Mouse (Mus musculus): ENCODE measurements around the gene Pkp4. TPM values are rescaled to one million over a fixed set of nuclear protein-coding genes. Genes with fewer than 3 reads are reported as not detected.
A peak's percentile ranks its signal among the peaks of the same experiment; 100 is the strongest.

Gene Pkp4
- polyA plus RNA-seq, 1 experiment from 2014 or later, result 30.4 TPM

- H3K27ac ChIP-seq, result no peak overlapping the region
- ATAC-seq (ENCODE audit: insufficient read depth, low FRiP score, low read depth), result no peak
- 73% methylated on average over 8 of the region's 8 CpGs for WGBS
Observed at GRCm38 (mm10) chr2:59284734-59285490, 124.3 kb downstream of the Pkp4 start.

GRCm38 (mm10) chr2:59285581-59285980, 124.9 kb downstream of the Pkp4 start:
- Histone ChIP-seq H3K36me3 (no peaks in the 10 kb centered on the region), H3K4me2 (no peak overlapping the region), H3K9ac (no peak overlapping the region), H3K4me1 (no peaks in the 10 kb centered on the region), H3K27me3 (replicated peaks) (no peaks in the 10 kb centered on the region), H3K9me3 (no peaks in the 10 kb centered on the region), H3K27ac (no peak overlapping the region), H3K4me3 (replicated peaks) (no peak overlapping the region)
- WGBS, result 76% methylated on average over 1 of the region's 1 CpGs
- ATAC-seq (ENCODE audit: insufficient read depth, low FRiP score, low read depth), result no peak

More at GRCm38 (mm10) chr2:59284734-59285490, 124.3 kb downstream of the Pkp4 start:
- no peaks in the 10 kb centered on the region for H3K36me3 ChIP-seq
- no peaks in the 10 kb centered on the region for H3K4me1 ChIP-seq
- H3K4me2 ChIP-seq, result no peak overlapping the region
- H3K27me3 ChIP-seq (replicated peaks), result no peaks in the 10 kb centered on the region
- H3K9ac ChIP-seq, result no peak overlapping the region
- no peaks in the 10 kb centered on the region for H3K9me3 ChIP-seq
- no peak overlapping the region for H3K4me3 ChIP-seq (replicated peaks)

GRCm38 (mm10) chr2:59286247-59286646, 125.6 kb downstream of the Pkp4 start:
- Histone ChIP-seq H3K9ac (no peak overlapping the region), H3K4me2 (no peak overlapping the region), H3K36me3 (no peaks in the 10 kb centered on the region), H3K9me3 (no peaks in the 10 kb centered on the region), H3K4me3 (replicated peaks) (no peak overlapping the region), H3K4me1 (no peaks in the 10 kb centered on the region), H3K27me3 (replicated peaks) (no peaks in the 10 kb centered on the region), H3K27ac (no peak overlapping the region)
- no peak for ATAC-seq (ENCODE audit: insufficient read depth, low FRiP score, low read depth)
- 55% methylated on average over 9 of the region's 9 CpGs for WGBS

- no peaks in the 10 kb centered on the region for H3K36me3 ChIP-seq
- no peak overlapping the region for H3K27ac ChIP-seq
- no peak overlapping the region for H3K4me2 ChIP-seq
- 75% methylated on average over 8 of the region's 8 CpGs for WGBS
- H3K4me1 ChIP-seq, result no peaks in the 10 kb centered on the region
- no peak overlapping the region for H3K4me3 ChIP-seq (replicated peaks)
- no peak overlapping the region for H3K9ac ChIP-seq
- H3K9me3 ChIP-seq, result no peaks in the 10 kb centered on the region
- H3K27me3 ChIP-seq (replicated peaks), result no peaks in the 10 kb centered on the region
- ATAC-seq (ENCODE audit: insufficient read depth, low FRiP score, low read depth), result no peak
Observed at GRCm38 (mm10) chr2:59287630-59288029, 127.0 kb downstream of the Pkp4 start.

- Histone ChIP-seq H3K4me1 (no peaks in the 10 kb centered on the region), H3K27me3 (replicated peaks) (no peaks in the 10 kb centered on the region), H3K4me3 (replicated peaks) (no peak overlapping the region), H3K36me3 (no peaks in the 10 kb centered on the region), H3K9ac (no peak overlapping the region), H3K4me2 (no peak overlapping the region), H3K27ac (no peak overlapping the region), H3K9me3 (no peaks in the 10 kb centered on the region)
- ATAC-seq (ENCODE audit: insufficient read depth, low FRiP score, low read depth), result no peak
- 85% methylated on average over 2 of the region's 2 CpGs for WGBS
Observed at GRCm38 (mm10) chr2:59289411-59289810, 128.8 kb downstream of the Pkp4 start.

GRCm38 (mm10) chr2:59290391-59290790, 129.7 kb downstream of the Pkp4 start:
- Histone ChIP-seq H3K4me3 (replicated peaks) (no peak overlapping the region), H3K36me3 (no peaks in the 10 kb centered on the region), H3K9me3 (no peaks in the 10 kb centered on the region), H3K4me2 (no peak overlapping the region), H3K9ac (no peak overlapping the region), H3K27me3 (replicated peaks) (no peaks in the 10 kb centered on the region), H3K4me1 (no peaks in the 10 kb centered on the region), H3K27ac (no peak overlapping the region)
- WGBS, result 72% methylated on average over 3 of the region's 3 CpGs
- no peak for ATAC-seq (ENCODE audit: insufficient read depth, low FRiP score, low read depth)

- no peak overlapping the region for H3K27ac ChIP-seq
- H3K9me3 ChIP-seq, result no peaks in the 10 kb centered on the region
- WGBS, result 77% methylated on average over 3 of the region's 3 CpGs
- no peak for ATAC-seq (ENCODE audit: insufficient read depth, low FRiP score, low read depth)
- no peaks in the 10 kb centered on the region for H3K27me3 ChIP-seq (replicated peaks)
- no peak overlapping the region for H3K4me3 ChIP-seq (replicated peaks)
- no peaks in the 10 kb centered on the region for H3K36me3 ChIP-seq
- no peak overlapping the region for H3K9ac ChIP-seq
- no peaks in the 10 kb centered on the region for H3K4me1 ChIP-seq
- H3K4me2 ChIP-seq, result no peak overlapping the region
Observed at GRCm38 (mm10) chr2:59299831-59300230, 139.2 kb downstream of the Pkp4 start.

- ATAC-seq (ENCODE audit: insufficient read depth, low FRiP score, low read depth), result no peak
- H3K9ac ChIP-seq, result no peak overlapping the region
- H3K27ac ChIP-seq, result no peak overlapping the region
- H3K4me2 ChIP-seq, result no peak overlapping the region
- 54% methylated on average over 12 of the region's 12 CpGs for WGBS
- no peaks in the 10 kb centered on the region for H3K9me3 ChIP-seq
- peaks cover 7% of the 10 kb centered on the region; the same call in 1 of the 2 replicates for H3K36me3 ChIP-seq
- H3K4me1 ChIP-seq, result no peaks in the 10 kb centered on the region
- no peaks in the 10 kb centered on the region for H3K27me3 ChIP-seq (replicated peaks)
- H3K4me3 ChIP-seq (replicated peaks), result no peak overlapping the region
Observed at GRCm38 (mm10) chr2:59301671-59302070, 141.0 kb downstream of the Pkp4 start.

GRCm38 (mm10) chr2:59302430-59302829, 141.8 kb downstream of the Pkp4 start:
- WGBS, result 79% methylated on average over 6 of the region's 6 CpGs
- Histone ChIP-seq H3K9me3 (no peaks in the 10 kb centered on the region), H3K9ac (no peak overlapping the region), H3K27me3 (replicated peaks) (no peaks in the 10 kb centered on the region), H3K4me1 (no peaks in the 10 kb centered on the region), H3K27ac (no peak overlapping the region), H3K36me3 (peaks cover 11% of the 10 kb centered on the region; the same call in 1 of the 2 replicates), H3K4me2 (no peak overlapping the region), H3K4me3 (replicated peaks) (no peak overlapping the region)
- ATAC-seq (ENCODE audit: insufficient read depth, low FRiP score, low read depth), result no peak

GRCm38 (mm10) chr2:59303530-59304063, 142.9 kb downstream of the Pkp4 start:
- peaks cover 17% of the 10 kb centered on the region; the same call in 1 of the 2 replicates for H3K36me3 ChIP-seq
- no peaks in the 10 kb centered on the region for H3K4me1 ChIP-seq
- H3K27ac ChIP-seq, result no peak overlapping the region
- no peaks in the 10 kb centered on the region for H3K27me3 ChIP-seq (replicated peaks)
- no peak overlapping the region for H3K4me2 ChIP-seq
- ATAC-seq (ENCODE audit: insufficient read depth, low FRiP score, low read depth), result no peak
- H3K9me3 ChIP-seq, result no peaks in the 10 kb centered on the region
- H3K9ac ChIP-seq, result no peak overlapping the region
- WGBS, result 67% methylated on average over 12 of the region's 12 CpGs
- H3K4me3 ChIP-seq (replicated peaks), result no peak overlapping the region

GRCm38 (mm10) chr2:59307302-59307701, 146.7 kb downstream of the Pkp4 start:
- peaks cover 24% of the 10 kb centered on the region; the same call in 1 of the 2 replicates for H3K36me3 ChIP-seq
- no peak overlapping the region for H3K4me2 ChIP-seq
- H3K9me3 ChIP-seq, result no peaks in the 10 kb centered on the region

GRCm38 (mm10) chr2:59308055-59308454, 147.4 kb downstream of the Pkp4 start:
- Histone ChIP-seq H3K36me3 (peaks cover 24% of the 10 kb centered on the region; the same call in 1 of the 2 replicates), H3K9ac (no peak overlapping the region), H3K9me3 (no peaks in the 10 kb centered on the region), H3K27me3 (replicated peaks) (no peaks in the 10 kb centered on the region), H3K4me1 (no peaks in the 10 kb centered on the region), H3K4me3 (replicated peaks) (no peak overlapping the region), H3K27ac (no peak overlapping the region), H3K4me2 (no peak overlapping the region)
- no peak for ATAC-seq (ENCODE audit: insufficient read depth, low FRiP score, low read depth)
- WGBS, result 92% methylated on average over 19 of the region's 19 CpGs

More at GRCm38 (mm10) chr2:59307302-59307701, 146.7 kb downstream of the Pkp4 start:
- H3K4me1 ChIP-seq, result no peaks in the 10 kb centered on the region
- no peak overlapping the region for H3K9ac ChIP-seq
- ATAC-seq (ENCODE audit: insufficient read depth, low FRiP score, low read depth), result peak; percentile 63
- 84% methylated on average over 8 of the region's 8 CpGs for WGBS
- no peak overlapping the region for H3K27ac ChIP-seq
- no peaks in the 10 kb centered on the region for H3K27me3 ChIP-seq (replicated peaks)
- H3K4me3 ChIP-seq (replicated peaks), result no peak overlapping the region

Measured in stomach, embryonic 15.5 days (tissue).